Mouse (Mus musculus) c-Kit-negative CD71-positive TER-119-positive erythroid progenitor cells, embryonic 14.5 days (primary cell): ENCODE results near the gene Exosc5.
A peak's percentile ranks its signal among the peaks of the same experiment; 100 is the strongest.

ENCODE experiments used
- DNase-seq: peaks from one replicate; pipeline ENCODE4 v3.0.0-alpha.2; 2013; ENCODE audit warnings: low read depth, low spot score

Gene Exosc5

DNA sequence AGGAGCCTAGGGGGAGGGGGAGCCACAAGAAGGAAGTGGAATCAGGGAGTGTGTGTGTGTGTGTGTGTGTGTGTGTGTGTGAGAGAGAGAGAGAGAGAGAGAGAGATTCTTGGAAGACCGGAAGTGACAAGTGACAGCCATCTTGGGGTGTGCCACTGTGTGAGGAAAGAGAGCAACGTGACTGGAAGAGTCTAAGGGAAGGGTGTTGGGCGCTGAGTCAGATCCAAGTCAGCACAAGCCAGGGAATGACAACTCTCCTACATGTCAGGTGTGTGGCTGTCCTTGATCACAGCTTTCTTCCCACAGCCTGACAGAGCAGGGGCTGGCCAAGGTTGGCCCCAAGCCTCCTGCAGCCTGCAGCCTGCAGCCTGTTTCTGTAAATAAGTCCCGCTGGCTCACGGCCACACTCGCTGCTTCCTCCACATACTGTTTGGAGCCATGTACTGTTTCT lies 46.9 kb downstream of the Exosc5 start:
- no peak for DNase-seq

DNA sequence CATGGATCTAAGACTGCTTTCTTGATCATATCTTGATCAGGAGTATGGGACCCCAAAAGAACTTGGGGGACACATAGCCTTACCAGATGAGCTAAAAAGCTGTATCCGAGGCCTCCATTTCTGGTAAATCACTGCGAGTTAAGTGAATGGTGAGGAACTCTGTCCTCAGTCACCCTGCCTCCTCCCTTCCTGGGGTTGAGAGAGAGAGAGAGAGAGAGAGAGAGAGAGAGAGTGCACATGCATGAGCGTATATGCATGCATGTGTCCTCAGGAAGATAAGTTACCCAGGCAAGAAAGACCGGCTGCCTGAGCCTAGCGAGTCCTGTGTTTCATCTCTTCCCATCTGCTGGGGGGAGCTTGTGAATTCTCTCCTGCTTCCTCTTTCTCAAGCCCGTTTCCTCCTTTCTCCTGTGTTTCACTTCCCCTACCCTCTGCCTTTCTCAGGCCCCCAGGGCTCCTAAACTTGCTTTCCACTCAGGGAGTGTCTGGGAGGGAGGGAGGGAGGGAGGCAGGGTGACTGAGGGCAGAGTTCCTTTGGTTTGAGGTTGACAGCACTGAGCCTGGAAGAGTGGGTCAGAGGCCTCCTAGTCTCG lies 47.7 kb downstream of the Exosc5 start:
- no peak for DNase-seq

DNA sequence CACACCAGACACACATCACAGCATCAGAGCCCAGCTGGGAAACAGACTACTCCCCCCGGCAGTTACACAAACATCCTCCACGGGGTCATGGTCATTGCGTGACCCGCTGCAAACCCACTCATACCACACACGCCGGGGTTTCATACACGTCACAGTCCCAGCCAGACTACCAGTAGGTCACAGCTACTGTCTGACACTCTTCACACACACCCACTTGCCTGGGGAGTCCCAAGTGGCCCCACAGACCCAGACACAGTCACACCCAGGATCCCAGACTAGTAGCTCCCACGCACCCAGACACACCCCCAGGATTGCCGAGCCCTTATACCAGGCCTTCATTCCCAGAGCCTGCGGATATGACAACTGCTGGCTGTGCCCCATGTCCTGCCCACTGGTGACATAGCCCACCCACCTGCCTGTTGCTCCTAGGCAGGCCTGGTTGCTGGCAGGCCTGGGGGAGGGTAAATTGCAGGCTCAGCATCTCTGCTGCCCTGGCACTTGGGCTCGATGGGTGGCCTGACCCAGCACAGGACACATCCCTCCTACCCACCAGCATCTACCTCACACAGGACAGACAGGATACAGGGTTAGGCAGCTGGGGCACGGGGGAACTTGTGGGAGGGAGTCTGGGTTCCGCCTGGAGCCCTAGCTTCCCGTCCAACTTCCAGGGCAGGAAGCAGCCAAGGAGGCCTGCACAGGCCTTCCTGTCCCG lies 48.8 kb downstream of the Exosc5 start:
- DNase-seq = no peak

DNA sequence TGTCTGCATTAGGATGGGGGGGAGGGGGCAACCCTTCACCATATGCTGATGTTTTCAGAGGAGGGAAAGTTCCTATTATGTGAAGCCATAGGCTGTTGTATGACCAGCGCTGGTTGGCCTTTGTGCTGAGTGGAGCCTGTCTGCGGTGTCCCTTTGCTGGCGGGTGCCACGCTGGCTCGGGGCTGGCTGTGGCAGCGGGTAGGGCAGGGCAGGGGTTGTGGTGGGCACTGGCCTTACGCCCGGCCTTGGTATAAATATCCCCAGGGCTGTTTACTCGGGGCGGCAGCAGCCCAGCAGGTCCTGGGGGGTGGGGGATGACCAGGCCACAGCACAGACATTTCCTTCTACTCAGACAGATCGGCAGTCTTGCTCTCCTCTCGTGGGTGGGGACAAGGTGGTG lies 51.0 kb downstream of the Exosc5 start:
- DNase-seq = no peak

DNA sequence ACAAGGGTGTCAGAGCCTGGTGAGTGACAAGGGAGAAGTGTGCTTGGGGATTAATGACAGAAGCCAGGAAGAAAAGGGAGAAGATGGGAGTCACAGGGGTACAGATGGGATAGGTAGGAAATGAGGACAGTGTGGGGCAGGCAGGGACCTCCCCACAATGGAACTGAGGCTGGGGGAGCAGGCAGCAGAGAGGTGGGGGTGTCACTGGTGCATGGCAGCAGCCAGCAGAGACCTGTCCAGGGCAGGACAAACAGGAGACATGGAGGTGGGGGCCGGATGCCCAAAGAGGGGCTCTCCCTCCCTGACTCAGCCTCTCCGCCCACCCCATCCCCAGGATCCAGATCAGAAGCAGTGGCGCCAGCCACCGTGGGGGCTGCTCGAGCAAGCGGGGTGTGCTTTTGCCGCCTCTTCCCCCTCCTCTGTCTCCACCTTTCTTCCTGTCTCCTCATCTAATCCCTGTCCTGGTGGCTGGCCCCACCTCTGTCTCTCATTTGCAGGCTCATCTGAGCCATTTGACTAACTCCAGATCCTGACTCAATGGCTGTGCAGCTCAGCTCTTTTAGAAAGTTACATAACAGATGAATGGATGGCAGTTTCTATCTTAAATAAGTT lies 51.7 kb downstream of the Exosc5 start:
- no peak for DNase-seq

DNA sequence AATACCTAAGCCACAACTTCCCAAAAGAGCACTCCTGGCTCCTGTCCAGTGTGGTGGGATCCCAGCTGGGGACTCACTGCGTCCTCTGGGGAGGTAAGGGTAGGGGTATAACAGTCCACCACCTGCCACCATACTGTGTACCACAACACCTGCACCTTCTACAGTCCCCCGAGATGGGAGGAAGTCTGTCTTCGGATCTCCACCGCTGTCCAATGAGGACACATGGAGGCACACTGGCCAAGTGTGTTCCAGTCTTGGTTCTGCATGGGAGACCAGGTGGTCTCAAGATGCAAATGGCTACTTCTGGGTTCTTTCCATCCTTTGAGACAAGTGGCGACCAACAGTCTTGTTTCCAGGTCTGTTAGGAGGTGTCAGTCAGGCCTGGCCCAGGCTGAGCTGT lies 52.2 kb downstream of the Exosc5 start:
- DNase-seq = no peak

DNA sequence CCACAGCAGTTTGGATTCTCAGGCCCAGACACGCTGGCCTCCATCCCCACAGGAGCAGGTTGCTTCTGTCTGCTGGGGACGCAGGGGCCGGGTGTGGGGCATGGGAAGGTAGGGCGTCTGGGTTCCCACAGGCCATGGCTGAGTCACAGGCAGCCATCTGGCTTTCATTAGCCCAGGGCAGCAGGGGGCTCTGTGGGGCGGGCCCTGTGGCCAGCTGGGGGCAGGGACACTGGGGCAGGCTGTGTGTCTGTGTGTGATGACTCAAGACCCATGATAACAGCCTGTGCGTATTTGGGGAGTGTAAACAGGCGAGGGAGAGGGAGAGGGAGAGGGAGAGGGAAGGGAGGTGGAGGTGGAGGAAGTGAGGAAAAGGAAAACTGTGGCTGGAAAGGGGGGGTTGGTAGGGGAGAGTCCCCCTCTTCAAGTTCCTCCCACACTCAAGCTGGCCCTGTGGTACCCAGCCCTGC lies 52.8 kb downstream of the Exosc5 start:
- no peak for DNase-seq

DNA sequence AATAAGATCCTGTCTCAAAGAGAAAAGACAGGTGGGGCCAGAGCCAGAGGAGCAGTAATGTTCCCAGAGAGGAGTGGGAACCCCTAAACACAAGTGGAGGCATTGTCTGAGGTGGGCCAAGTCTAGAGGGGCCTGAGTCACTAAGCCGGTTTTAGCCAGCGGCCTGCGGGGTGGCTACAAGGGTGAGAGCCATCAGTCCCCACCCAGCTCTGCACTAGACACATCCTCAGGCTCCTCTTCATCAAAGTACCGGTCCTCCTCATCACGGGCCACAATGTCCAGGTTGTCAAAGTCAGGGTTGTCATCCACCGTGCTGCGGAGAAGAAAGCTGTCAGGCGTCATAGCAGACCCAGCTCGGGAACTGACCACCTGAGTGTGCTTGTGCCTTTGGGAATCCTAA lies 53.8 kb downstream of the Exosc5 start:
- no peak for DNase-seq

DNA sequence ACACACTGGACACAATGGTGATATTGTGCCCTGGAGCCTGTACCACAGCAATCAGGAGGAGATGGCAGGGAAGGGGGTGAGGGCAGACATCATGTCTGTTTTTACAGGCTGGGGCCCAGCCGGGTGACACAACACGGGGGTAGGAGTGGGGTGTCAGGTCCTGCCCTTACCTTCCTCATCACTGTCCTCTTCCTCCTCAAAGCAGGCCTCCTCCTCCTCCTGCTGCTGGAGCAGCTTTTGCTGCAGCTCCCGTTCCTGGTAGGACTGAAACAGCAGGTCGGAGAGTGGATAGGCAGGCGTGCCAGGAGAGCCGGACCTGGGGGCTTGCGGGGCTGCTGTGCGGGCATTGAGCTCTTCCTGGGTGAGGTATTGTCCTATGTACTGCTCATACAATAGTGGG lies 55.6 kb downstream of the Exosc5 start:
- DNase-seq = no peak

DNA sequence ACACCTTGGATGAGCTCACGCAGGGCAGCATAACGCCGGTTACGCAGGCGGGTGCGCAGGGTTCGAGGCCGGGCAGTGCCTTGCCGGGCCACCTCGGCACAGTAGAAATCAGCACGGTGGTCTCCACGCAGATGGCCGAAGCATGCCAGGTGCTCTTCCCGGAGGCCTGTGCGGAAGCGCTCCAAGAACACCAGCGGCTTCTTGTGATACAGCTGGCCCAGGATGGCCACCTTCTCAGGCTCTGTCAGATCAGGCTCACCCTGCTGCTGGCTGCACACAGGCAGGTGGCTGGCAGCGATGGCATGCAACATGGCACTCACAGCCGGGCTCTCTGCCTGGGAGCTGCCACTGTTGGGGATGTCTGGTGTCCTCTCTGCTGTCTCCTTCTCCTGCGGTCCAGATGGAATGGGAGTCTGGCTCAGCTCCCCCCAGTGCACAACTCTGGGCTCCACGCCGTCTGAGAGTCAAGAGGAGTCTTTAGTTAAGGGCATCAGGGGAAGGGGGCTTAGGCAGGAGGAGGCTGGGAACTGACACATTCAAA lies 56.8 kb downstream of the Exosc5 start:
- DNase-seq = no peak

DNA sequence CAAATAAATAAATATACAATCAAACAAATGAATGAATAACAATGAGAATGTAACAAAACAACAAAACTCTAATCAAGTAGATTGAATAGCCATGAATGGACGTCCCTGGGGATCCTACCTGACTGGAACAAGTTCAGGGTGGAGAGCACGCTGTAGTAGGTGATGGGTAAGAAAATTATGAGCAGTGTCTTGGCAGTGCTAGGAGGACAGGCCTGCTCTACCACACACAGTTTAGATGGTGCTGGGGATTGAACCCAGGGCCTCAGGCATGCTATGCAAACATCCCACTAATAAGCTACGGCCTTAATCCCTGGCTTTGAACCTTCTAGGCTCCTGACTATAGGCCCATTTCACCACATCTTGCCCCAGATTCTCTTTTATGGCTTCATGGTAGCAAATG lies 58.5 kb downstream of the Exosc5 start:
- no peak for DNase-seq

DNA sequence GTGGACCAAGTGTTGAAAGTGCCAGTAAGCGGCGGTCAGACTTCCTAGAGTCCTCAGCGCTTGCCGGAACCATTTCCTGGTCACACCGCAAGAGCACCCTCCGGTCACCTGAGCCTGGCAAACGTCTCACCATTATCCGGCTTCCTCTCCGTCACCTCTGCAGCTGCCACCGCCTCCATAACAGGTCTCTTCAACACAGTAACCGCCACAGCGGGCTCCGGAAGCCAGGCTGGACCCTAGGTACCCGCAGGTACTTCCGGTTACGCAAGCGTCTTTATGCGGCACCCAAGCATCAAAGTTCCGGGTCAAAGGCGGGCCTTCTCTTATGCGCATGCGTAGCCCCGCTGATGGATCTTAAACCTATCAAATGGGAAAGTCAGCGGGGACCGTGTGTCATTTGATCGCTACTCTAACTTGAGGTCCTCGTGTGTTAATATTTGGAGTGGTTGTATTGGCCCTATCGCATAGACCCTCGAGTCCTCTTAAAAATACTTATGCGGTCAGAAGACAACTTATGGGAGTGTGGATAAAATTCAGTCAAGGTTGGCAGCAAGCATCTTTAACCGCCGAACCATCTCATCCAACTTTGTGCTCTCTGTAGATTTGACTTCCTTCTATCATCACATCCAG lies 59.9 kb downstream of the Exosc5 start, which contains the start of gene Ccdc97:
TSS of gene Ccdc97 (minus strand) at position 301 of the 630 bp plus-strand sequence.
- DNase-seq = peak; percentile 94

DNA sequence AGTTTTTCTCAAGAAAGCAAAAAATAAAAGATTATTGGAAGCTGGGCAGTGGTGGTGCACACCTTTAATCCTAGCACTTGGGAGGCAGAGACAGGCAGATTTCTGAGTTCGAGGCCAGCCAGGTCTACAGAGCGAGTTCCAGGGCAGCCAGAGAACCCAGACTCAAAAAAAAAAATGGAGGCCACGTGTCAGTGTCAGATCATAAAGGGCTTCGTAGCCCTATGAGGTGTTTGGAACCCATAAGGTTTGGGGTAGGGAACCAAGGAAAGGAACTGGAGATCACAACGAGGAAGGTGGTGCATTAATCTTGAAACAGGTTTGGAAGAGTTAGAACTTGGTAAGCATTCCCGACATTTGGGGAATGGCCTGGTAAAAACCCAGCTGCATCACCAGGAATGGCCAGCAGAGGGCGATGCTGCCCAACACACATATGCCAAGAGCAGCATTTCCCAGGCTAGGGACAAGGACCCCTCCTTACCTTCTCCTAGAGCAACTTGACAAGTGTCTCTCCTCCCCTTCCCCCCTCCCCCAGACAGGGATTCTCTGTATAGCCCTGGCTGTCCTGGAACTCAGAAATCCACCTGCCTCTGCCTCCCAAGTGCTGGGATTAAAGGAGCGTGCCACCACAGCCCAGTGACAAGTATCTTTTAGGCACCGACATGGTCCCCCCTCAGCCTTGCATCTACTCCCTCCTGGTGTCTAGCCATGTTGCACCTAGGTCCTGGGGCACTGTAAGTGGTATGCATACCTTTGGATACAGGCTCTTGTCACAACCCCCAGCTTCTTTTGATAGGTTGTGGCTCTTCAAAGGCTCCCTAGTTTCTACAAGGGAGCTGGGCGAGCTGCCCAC lies 61.0 kb downstream of the Exosc5 start:
- DNase-seq = peak; percentile 65

DNA sequence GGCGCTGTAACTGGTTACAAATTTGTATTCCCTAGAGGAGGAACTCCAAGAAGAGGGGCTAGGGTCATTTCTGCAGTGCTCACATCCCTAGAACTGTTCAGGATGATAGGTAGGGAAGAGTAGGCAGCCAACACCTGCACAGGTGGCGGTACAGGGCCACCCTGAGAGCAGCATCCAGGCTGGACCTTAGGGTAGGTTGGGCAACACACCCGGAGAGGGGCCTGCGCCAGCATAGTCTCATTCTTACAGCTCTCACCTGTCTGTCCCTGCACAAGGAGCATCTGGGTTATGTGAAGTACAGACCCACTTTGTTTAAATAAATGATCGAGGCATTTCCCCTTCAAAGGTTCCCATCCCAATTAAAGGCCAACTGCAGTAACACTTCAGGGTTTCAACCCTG lies 61.8 kb downstream of the Exosc5 start:
- DNase-seq = no peak
